Mouse (Mus musculus) heart, embryonic 11.5 days (tissue): ENCODE measurements around the gene Thap3. TPM values are rescaled to one million over a fixed set of nuclear protein-coding genes. Genes with fewer than 3 reads are reported as not detected.
A peak's percentile ranks its signal among the peaks of the same experiment; 100 is the strongest.

ENCODE experiments used
- ATAC-seq: fragments of 200-750 bp; cut with Nextera tagmentation; replicated peaks from 2 replicates; pipeline ENCODE4 v1.8.0; 2017; ENCODE audit warnings: moderate library complexity; ENCODE audit not compliant: insufficient number of reproducible peaks, low FRiP score, low TSS enrichment
- H3K27ac ChIP-seq: fragments of 300-500 bp; sonication (generic); 2 replicates; pipeline ENCODE4 v1.5.1; 2014; ENCODE audit warnings: mild to moderate bottlenecking, low read depth, low read length
- H3K27me3 ChIP-seq: fragments of 300-500 bp; sonication (generic); 2 replicates; pipeline ENCODE4 v1.6.1; 2014; ENCODE audit warnings: mild to moderate bottlenecking, low read length, mixed read lengths; ENCODE audit not compliant: control insufficient read depth, insufficient read depth
- H3K36me3 ChIP-seq: fragments of 300-500 bp; sonication (generic); 2 replicates; pipeline ENCODE4 v1.6.1; 2014; ENCODE audit warnings: mild to moderate bottlenecking, low read length, moderate library complexity, mixed read lengths; ENCODE audit not compliant: control insufficient read depth, insufficient read depth
- H3K4me1 ChIP-seq: fragments of 300-500 bp; sonication (generic); 2 replicates; pipeline ENCODE4 v1.6.1; 2014; ENCODE audit warnings: low read length; ENCODE audit not compliant: control insufficient read depth, insufficient read depth
- H3K4me2 ChIP-seq: fragments of 300-500 bp; sonication (generic); 2 replicates; pipeline ENCODE4 v1.6.1; 2014; ENCODE audit warnings: mild to moderate bottlenecking, moderate library complexity
- H3K4me3 ChIP-seq: fragments of 300-500 bp; sonication (generic); 2 replicates; pipeline ENCODE4 v1.5.1; 2014; ENCODE audit warnings: low read depth, low read length
- H3K9ac ChIP-seq: fragments of 300-500 bp; sonication (generic); 2 replicates; pipeline ENCODE4 v1.6.1; 2014; ENCODE audit warnings: mild to moderate bottlenecking, low read depth, low read length, moderate library complexity
- H3K9me3 ChIP-seq: fragments of 300-500 bp; sonication (generic); replicated peaks from 2 replicates; pipeline ENCODE4 v1.6.1; 2016; ENCODE audit warnings: low read length; ENCODE audit not compliant: control insufficient read depth
- WGBS: fragments of 180-500 bp; shearing (Covaris S2); extraction: QIAGEN DNeasy Blood & Tissue Kit; methylation state at CpG from one replicate; pipeline ENCODE4 v1.1.7; 2014; ENCODE audit not compliant: insufficient replicate concordance; 5-methylcytosine and 5-hydroxymethylcytosine counted together
- polyA plus RNA-seq: library from polyadenylated mRNA; unstranded; fragments of >200 nt; fragmentation: Nextera tagmentation; extraction: Ambion mirVana; gene quantifications from 2 replicates; pipeline ENCODE4 v1.2.1, GENCODE M21; 2014

Gene Thap3
- polyA plus RNA-seq, 1 experiment from 2014 or later, result 19.7 TPM

DNA sequence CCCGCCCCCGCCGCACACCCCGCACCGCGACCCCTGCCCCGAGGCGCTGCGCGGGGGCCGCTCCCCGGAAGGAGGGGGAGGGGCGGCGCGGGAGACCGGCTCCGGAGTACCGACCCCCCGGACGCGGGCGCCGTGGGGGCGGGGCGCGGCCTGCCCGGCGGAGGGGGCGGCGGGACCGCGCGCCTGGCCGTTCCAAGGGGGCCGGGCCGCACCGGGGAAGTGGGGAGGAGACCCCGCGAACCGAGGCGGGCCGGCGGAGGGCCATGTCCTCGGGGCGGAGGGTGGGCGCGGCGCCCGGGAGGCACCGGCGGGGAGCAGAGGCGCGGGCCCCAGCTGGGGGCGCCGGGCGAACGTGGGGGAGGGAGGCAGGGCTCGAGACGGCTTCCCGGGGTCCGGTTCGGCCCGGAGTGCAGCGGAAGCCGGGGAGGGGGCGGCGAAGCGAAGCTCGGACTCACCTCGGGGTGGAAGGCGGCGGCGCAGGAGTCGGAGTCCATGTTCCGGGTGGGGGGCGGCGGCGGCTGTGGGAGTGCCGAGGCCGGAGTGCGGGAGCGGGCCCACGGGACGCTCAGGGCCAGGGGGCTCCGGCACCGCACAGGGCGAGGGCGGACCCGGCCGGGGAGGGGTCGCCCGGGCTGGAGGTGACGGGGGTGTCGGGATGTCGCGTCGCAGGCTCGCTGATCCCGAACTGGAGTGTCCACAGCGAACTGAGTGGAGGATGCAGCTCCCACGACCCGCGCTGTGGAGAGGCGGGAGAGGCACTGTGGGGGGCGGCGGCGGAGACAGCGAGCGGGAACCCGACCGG lies 6.8 kb upstream of the Thap3 start:
- peak overlapping the region; percentile 95 for H3K4me2 ChIP-seq
- peak overlapping the region; percentile 100 for H3K4me3 ChIP-seq
- no peaks in the 10 kb centered on the region for H3K9me3 ChIP-seq
- H3K4me1 ChIP-seq, result peaks cover 12% of the 10 kb centered on the region
- peak; percentile 15 for ATAC-seq
- H3K27ac ChIP-seq, result peak overlapping the region; percentile 89
- no peaks in the 10 kb centered on the region for H3K27me3 ChIP-seq
- peak overlapping the region; percentile 97 for H3K9ac ChIP-seq
- WGBS, result under 1% methylated on average over 60 of the region's 111 CpGs
- peaks cover 13% of the 10 kb centered on the region for H3K36me3 ChIP-seq

DNA sequence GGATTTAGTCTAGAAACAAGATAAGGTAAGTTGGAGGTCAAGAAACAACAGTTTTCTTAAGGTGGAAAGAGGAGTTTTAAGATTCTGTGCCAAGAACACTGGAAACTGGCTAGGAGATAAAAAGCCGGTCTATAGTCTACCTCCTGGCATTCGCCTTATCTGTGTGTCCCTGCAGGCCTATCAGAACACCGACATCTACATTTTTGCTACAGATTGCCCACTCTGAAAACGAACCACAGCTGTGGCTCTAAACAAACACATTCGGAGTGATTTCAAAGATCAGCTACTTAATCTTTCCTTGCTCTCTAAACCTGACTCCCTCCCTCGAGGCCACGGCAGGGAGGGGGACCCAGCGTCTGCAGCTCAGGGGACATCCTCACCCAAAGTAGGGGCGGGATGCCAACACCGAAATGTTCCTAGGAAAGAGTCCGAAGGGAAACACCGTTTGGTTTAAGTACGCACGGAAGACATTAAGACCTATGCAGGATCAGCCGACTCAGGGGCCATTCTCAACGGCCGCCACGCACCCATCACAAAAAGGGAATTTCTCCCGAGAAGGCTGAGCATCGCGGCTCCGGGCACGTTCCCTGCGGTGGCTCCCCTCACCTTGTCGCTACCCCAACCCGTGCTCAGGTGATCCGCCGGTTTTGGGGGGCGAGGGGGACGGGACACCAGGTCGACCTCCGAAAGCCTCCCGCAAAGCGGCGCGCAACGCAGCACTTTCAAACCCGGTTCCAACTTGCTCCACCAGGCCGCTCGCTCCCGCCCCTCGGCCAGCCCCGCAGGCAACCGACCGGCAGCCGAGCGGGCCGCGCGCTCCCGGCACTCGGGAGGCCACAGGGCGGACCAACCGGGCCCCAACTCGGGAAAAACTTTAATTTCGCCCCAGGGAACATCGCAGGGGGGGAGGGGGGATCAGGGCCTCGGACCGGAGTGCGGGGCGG lies 5.7 kb upstream of the Thap3 start:
- 1% methylated on average over 60 of the region's 61 CpGs for WGBS
- Histone ChIP-seq H3K9me3 (no peaks in the 10 kb centered on the region), H3K4me3 (peak overlapping the region; percentile 100), H3K27me3 (no peaks in the 10 kb centered on the region), H3K4me1 (peaks cover 12% of the 10 kb centered on the region), H3K9ac (peak overlapping the region; percentile 97), H3K36me3 (peaks cover 16% of the 10 kb centered on the region), H3K4me2 (peak overlapping the region; percentile 95), H3K27ac (peak overlapping the region; percentile 89)
- ATAC-seq, result no peak

DNA sequence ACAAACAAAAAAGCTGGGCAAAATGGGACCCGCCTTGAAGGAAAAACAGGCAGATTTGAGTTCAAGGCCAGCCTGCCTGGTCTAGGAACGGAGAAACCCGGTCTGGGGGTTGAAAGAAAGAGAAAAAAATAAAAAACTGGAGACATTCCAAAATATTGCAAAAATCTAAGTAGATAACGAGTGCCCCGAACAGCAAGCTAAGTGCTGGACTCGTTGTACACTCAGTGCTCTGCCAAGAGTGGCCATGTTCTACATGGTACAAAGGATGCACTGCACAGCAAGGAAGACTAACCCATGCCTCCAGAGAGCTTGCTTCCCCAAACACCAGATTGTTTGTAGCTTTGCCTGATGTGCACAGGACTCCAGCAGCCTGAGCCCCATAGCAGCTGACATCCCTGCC lies 4.2 kb upstream of the Thap3 start:
- H3K4me3 ChIP-seq, result no peak overlapping the region

DNA sequence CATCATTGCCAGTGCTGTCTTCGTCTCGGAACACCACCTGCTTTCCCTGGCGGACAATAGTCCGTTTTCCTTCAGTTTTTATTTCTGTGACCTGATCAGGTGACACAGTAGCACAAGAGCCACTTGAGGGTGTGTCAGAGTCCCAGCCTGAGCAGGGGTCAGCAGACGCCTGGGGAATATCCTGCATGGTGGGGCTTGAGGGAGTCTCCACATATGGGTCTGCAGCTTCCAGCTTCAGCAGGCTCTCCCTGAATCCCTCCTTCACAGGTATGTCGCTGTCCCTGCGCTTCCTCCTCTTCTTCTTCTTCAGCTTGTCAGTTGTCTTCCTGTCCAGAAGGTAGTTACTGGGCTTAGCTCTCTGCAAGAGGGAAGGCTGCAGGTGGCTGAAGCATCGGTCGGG lies 3.3 kb upstream of the Thap3 start:
- WGBS, result 83% methylated on average over 9 of the region's 9 CpGs
- ATAC-seq, result no peak
- H3K9ac ChIP-seq, result no peak overlapping the region

More for the DNA sequence above, 4.2 kb upstream of the Thap3 start:
- Histone ChIP-seq H3K4me1 (peaks cover 21% of the 10 kb centered on the region), H3K36me3 (peaks cover 16% of the 10 kb centered on the region), H3K27me3 (no peaks in the 10 kb centered on the region), H3K4me2 (peak overlapping the region; percentile 4; the same call in 1 of the 2 replicates), H3K27ac (no peak overlapping the region), H3K9ac (no peak overlapping the region), H3K9me3 (no peaks in the 10 kb centered on the region)
- ATAC-seq, result no peak
- 80% methylated on average over 6 of the region's 6 CpGs for WGBS

DNA sequence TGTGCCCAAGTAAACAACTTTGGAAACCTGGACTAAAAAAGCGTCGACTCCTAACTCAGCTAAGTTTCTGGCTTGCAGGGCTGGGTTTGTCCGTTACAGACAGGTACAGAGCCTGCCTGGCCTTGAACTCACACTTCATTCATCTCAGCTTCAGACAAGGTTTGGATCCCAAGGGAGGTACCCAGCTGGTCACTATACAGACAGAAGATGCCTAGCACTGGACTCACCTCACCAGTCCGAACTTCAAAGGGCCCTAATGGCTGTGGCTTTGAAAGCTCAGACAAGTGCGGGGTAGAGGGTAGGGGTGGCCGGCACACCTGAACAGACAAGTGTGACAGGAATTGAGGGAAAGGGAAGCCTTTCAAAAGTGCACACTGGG lies 302 bp upstream of the Thap3 start:
- WGBS, result 33% methylated on average over 6 of the region's 6 CpGs

More for the DNA sequence above, 3.3 kb upstream of the Thap3 start:
- Histone ChIP-seq H3K4me2 (no peak overlapping the region), H3K4me1 (peaks cover 23% of the 10 kb centered on the region), H3K9me3 (no peaks in the 10 kb centered on the region), H3K27me3 (no peaks in the 10 kb centered on the region), H3K27ac (no peak overlapping the region), H3K36me3 (peaks cover 16% of the 10 kb centered on the region), H3K4me3 (no peak overlapping the region)

DNA sequence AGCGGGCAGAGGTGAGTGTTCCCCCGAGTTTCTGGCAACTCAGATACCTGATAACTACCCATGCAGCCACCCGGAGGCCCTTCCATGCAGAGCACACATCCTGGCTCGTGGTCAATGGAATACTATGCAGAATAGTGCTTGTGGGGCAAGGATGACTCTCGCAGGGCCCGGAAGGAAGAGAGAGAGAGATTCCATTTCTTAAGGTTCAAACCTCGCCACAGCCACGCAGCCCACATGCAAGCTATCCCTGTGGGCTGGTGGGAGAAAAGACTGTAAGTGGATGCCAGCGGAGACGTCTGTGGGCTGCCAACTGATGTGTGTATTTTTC lies 819 bp downstream of the Thap3 start:
- Histone ChIP-seq H3K4me1 (peaks cover 28% of the 10 kb centered on the region), H3K27ac (peak overlapping the region; percentile 78; the same call in 1 of the 2 replicates), H3K9me3 (no peaks in the 10 kb centered on the region), H3K36me3 (peaks cover 16% of the 10 kb centered on the region), H3K4me3 (peak overlapping the region; percentile 92), H3K9ac (peak overlapping the region; percentile 97), H3K4me2 (peak overlapping the region; percentile 84), H3K27me3 (no peaks in the 10 kb centered on the region)
- ATAC-seq, result no peak
- WGBS, result 28% methylated on average over 10 of the region's 10 CpGs

More for the DNA sequence above, 302 bp upstream of the Thap3 start:
- Histone ChIP-seq H3K4me2 (peak overlapping the region; percentile 84), H3K9ac (no peak overlapping the region), H3K9me3 (no peaks in the 10 kb centered on the region), H3K4me3 (peak overlapping the region; percentile 92), H3K27ac (peak overlapping the region; percentile 78), H3K36me3 (peaks cover 16% of the 10 kb centered on the region), H3K27me3 (no peaks in the 10 kb centered on the region), H3K4me1 (peaks cover 28% of the 10 kb centered on the region)
- no peak for ATAC-seq

DNA sequence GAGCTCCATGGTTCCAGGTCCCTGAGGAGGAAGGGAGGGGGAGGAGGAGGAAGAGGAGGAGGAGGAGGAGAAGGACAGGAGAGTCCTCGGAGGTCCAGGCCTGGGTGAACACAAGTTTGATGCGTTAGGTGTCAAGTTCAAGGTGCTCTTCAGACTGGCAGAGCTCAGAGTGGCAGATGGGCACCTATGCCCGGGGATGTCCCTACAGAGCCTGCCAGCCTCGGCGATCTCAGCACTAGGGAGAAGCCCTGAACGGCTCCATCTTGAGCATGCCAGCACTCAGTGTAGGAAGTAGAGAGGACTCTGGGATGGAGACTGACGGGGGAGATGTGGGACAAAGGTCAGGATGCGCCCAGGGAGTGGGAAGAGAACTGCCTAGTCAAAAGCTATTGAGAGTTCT lies 2.1 kb downstream of the Thap3 start:
- Histone ChIP-seq H3K27me3 (no peaks in the 10 kb centered on the region), H3K4me3 (no peak overlapping the region), H3K4me1 (peaks cover 28% of the 10 kb centered on the region), H3K9ac (no peak overlapping the region), H3K27ac (no peak overlapping the region), H3K36me3 (peaks cover 10% of the 10 kb centered on the region), H3K9me3 (no peaks in the 10 kb centered on the region), H3K4me2 (peak overlapping the region; percentile 8; the same call in 1 of the 2 replicates)
- 53% methylated on average over 8 of the region's 8 CpGs for WGBS
- ATAC-seq, result no peak

DNA sequence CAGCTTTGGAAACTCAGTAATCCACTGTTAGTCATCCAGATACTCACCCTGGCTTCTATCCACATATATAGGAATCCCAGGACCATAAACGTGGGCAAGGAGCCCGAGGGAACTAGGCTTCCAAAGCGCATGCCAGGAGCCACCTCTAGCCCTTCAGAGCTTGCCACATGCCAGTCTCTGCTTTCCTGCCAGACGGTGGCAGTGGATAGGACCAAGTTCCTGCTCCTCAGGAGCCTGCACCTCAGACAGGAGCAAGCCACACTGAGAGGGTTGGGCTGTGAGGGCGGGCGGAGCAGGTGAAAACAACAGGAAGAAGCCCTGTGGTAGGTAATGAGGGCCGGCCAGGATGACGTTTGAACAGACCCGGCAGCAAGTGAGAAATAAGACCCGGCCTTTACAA lies 2.9 kb downstream of the Thap3 start:
- no peak overlapping the region for H3K4me3 ChIP-seq
- peaks cover 3% of the 10 kb centered on the region for H3K36me3 ChIP-seq
- H3K27me3 ChIP-seq, result no peaks in the 10 kb centered on the region
- H3K9me3 ChIP-seq, result no peaks in the 10 kb centered on the region
- WGBS, result 31% methylated on average over 10 of the region's 10 CpGs
- H3K4me1 ChIP-seq, result peaks cover 28% of the 10 kb centered on the region
- H3K9ac ChIP-seq, result no peak overlapping the region
- no peak for ATAC-seq
- no peak overlapping the region for H3K4me2 ChIP-seq
- H3K27ac ChIP-seq, result no peak overlapping the region
